Mouse (Mus musculus) ovary, postnatal 10 days (tissue): ENCODE measurements around the gene Ccdc162.

ENCODE experiments used
- DNase-seq: peaks from one replicate; pipeline ENCODE4 v3.0.0; 2022; ENCODE audit warnings: low spot score

The Ccdc162 gene

GRCm38 (mm10) chr10:41575451-41576327, 140.7 kb downstream of the Ccdc162 start:
- no peak for DNase-seq

- DNase-seq: no peak
These were observed 143.2 kb downstream of the Ccdc162 start for GRCm38 (mm10) chr10:41573190-41573589.

GRCm38 (mm10) chr10:41572274-41572673, 144.2 kb downstream of the Ccdc162 start:
- DNase-seq: no peak

- no peak for DNase-seq
These were observed 145.4 kb downstream of the Ccdc162 start for GRCm38 (mm10) chr10:41571065-41571464.

GRCm38 (mm10) chr10:41568306-41568705, 148.1 kb downstream of the Ccdc162 start:
- no peak for DNase-seq

- no peak for DNase-seq
These were observed 151.3 kb downstream of the Ccdc162 start for GRCm38 (mm10) chr10:41565141-41565540.

- DNase-seq: no peak
These were observed 154.6 kb downstream of the Ccdc162 start for GRCm38 (mm10) chr10:41561701-41562395.

GRCm38 (mm10) chr10:41558401-41558800, 158.0 kb downstream of the Ccdc162 start:
- DNase-seq: no peak

GRCm38 (mm10) chr10:41555081-41555480, 161.4 kb downstream of the Ccdc162 start:
- no peak for DNase-seq

- no peak for DNase-seq
These were observed 162.7 kb downstream of the Ccdc162 start for GRCm38 (mm10) chr10:41553711-41554110.

- DNase-seq: no peak
These were observed 163.4 kb downstream of the Ccdc162 start for GRCm38 (mm10) chr10:41552847-41553589.

GRCm38 (mm10) chr10:41552319-41552718, 164.1 kb downstream of the Ccdc162 start:
- no peak for DNase-seq

- no peak for DNase-seq
These were observed 165.7 kb downstream of the Ccdc162 start for GRCm38 (mm10) chr10:41550711-41551110.

GRCm38 (mm10) chr10:41546396-41547165, 169.9 kb downstream of the Ccdc162 start:
- no peak for DNase-seq

GRCm38 (mm10) chr10:41545224-41545755, 171.1 kb downstream of the Ccdc162 start:
- DNase-seq: no peak

GRCm38 (mm10) chr10:41544481-41545190, 171.8 kb downstream of the Ccdc162 start:
- DNase-seq: no peak

GRCm38 (mm10) chr10:41543844-41544243, 172.6 kb downstream of the Ccdc162 start:
- no peak for DNase-seq

GRCm38 (mm10) chr10:41543439-41543838, 173.0 kb downstream of the Ccdc162 start:
- DNase-seq: no peak

GRCm38 (mm10) chr10:41542057-41542456, 174.4 kb downstream of the Ccdc162 start:
- no peak for DNase-seq

GRCm38 (mm10) chr10:41538986-41539385, 177.4 kb downstream of the Ccdc162 start:
- no peak for DNase-seq

GRCm38 (mm10) chr10:41537983-41538330, 178.5 kb downstream of the Ccdc162 start:
- DNase-seq: no peak
